Comparison of ENCODE assay signal across 21 mouse cellular contexts in genomic region chr7:15881388-15881787, GRCm38 (mm10). TPM values are rescaled to one million over a fixed set of nuclear protein-coding genes. Genes with fewer than 3 reads are reported as not detected.
DNase-seq lines count a peak whose midpoint lies in the region; ATAC-seq lines count a peak whose summit lies in the region.
"Had no signal": no experiment of that assay in that cellular context is flagged by ENCODE, and none has a peak within 500 bp of the region (broad histone marks: within the 10 kb centered on the region; RNA-seq: fewer than 3 reads in every experiment).

No protein-coding gene starts in this region.

- peak; percentile 8 for DNase-seq in embryo, embryonic 11 days
- peak; percentile 76 for DNase-seq in retina, embryonic 14.5 days (ENCODE audit: low spot score)
- no peak for DNase-seq in thymus, adult 18-20 months
- no peak for DNase-seq in T-cell, adult 2 months (ENCODE audit: low spot score)
- DNase-seq: adrenal gland, postnatal 10 days; cerebellum, adult 9-11 months; gastrocnemius, postnatal 36 days; heart, postnatal 36 days; kidney, postnatal 36 days; thymus, adult 2 months had no signal

- no peaks in the 10 kb centered on the region for H3K4me1 ChIP-seq in hindbrain, embryonic 12.5 days
- H3K4me1 ChIP-seq in hindbrain, embryonic 13.5 days (replicated peaks), result 0 out of 2 replicates have a peak, but pooled peaks cover 3% of the 10 kb centered on the region
- H3K4me1 ChIP-seq in hindbrain, embryonic 15.5 days (replicated peaks), result no peaks in the 10 kb centered on the region
- H3K4me1 ChIP-seq: embryonic facial prominence, embryonic 15.5 days; heart, embryonic 12.5 days; limb, embryonic 10.5 days; liver, embryonic 12.5 days; lung, embryonic 15.5 days had no signal

- peak; percentile 71; the same call in 1 of the 2 replicates for ATAC-seq in hindbrain, embryonic 12.5 days (ENCODE audit: low FRiP score)
- no peak for ATAC-seq in hindbrain, embryonic 13.5 days (ENCODE audit: low FRiP score)
- ATAC-seq in hindbrain, embryonic 15.5 days (ENCODE audit: low FRiP score, low read depth), result 0 out of 2 replicates have a peak, but pooled peaks have one; percentile 23
- ATAC-seq: intestine, postnatal 0 days; liver, embryonic 12.5 days had no signal

- no peak overlapping the region for H3K4me3 ChIP-seq in hindbrain, embryonic 12.5 days
- no peak overlapping the region for H3K4me3 ChIP-seq in hindbrain, embryonic 13.5 days
- H3K4me3 ChIP-seq in hindbrain, embryonic 15.5 days, result no peak overlapping the region
- H3K4me3 ChIP-seq: embryonic facial prominence, embryonic 15.5 days; heart, embryonic 12.5 days; limb, embryonic 10.5 days; liver, embryonic 12.5 days; lung, embryonic 15.5 days; myocyte had no signal

- H3K4me2 ChIP-seq in hindbrain, embryonic 12.5 days (replicated peaks), result no peak overlapping the region
- no peak overlapping the region for H3K4me2 ChIP-seq in hindbrain, embryonic 13.5 days
- no peak overlapping the region for H3K4me2 ChIP-seq in hindbrain, embryonic 15.5 days
- H3K4me2 ChIP-seq: embryonic facial prominence, embryonic 15.5 days; heart, embryonic 12.5 days; liver, embryonic 12.5 days; lung, embryonic 15.5 days had no signal

- H3K9me3 ChIP-seq in hindbrain, embryonic 12.5 days (replicated peaks), result no peaks in the 10 kb centered on the region; the same call in 1 of the 2 replicates
- H3K9me3 ChIP-seq in hindbrain, embryonic 13.5 days, result no peaks in the 10 kb centered on the region
- H3K9me3 ChIP-seq in hindbrain, embryonic 15.5 days, result no peaks in the 10 kb centered on the region
- H3K9me3 ChIP-seq: embryonic facial prominence, embryonic 15.5 days; G1E; heart, embryonic 12.5 days; limb, embryonic 10.5 days; liver, embryonic 12.5 days; lung, embryonic 15.5 days had no signal

- H3K27ac ChIP-seq in hindbrain, embryonic 12.5 days, result no peak overlapping the region
- no peak overlapping the region for H3K27ac ChIP-seq in hindbrain, embryonic 13.5 days
- H3K27ac ChIP-seq in hindbrain, embryonic 15.5 days (replicated peaks), result no peak overlapping the region
- H3K27ac ChIP-seq: embryonic facial prominence, embryonic 15.5 days; limb, embryonic 10.5 days; liver, embryonic 12.5 days; lung, embryonic 15.5 days had no signal

- 14% methylated on average over 7 of the region's 7 CpGs for WGBS in hindbrain, embryonic 12.5 days
- WGBS in hindbrain, embryonic 13.5 days, result 13% methylated on average over 7 of the region's 7 CpGs
- WGBS in hindbrain, embryonic 15.5 days, result 7% methylated on average over 7 of the region's 7 CpGs

- no peak overlapping the region for H3K9ac ChIP-seq in hindbrain, embryonic 12.5 days
- H3K9ac ChIP-seq in hindbrain, embryonic 13.5 days, result no peak overlapping the region
- H3K9ac ChIP-seq in hindbrain, embryonic 15.5 days, result no peak overlapping the region
- H3K9ac ChIP-seq: embryonic facial prominence, embryonic 15.5 days; heart, embryonic 12.5 days; liver, embryonic 12.5 days; lung, embryonic 15.5 days had no signal

- no peaks in the 10 kb centered on the region for H3K27me3 ChIP-seq in hindbrain, embryonic 12.5 days
- no peaks in the 10 kb centered on the region for H3K27me3 ChIP-seq in hindbrain, embryonic 13.5 days
- H3K27me3 ChIP-seq in hindbrain, embryonic 15.5 days, result no peaks in the 10 kb centered on the region
- H3K27me3 ChIP-seq: embryonic facial prominence, embryonic 15.5 days; heart, embryonic 12.5 days; liver, embryonic 12.5 days; lung, embryonic 15.5 days had no signal

- H3K36me3 ChIP-seq in hindbrain, embryonic 12.5 days, result no peaks in the 10 kb centered on the region
- H3K36me3 ChIP-seq in hindbrain, embryonic 13.5 days, result no peaks in the 10 kb centered on the region
- no peaks in the 10 kb centered on the region for H3K36me3 ChIP-seq in hindbrain, embryonic 15.5 days
- H3K36me3 ChIP-seq: embryonic facial prominence, embryonic 15.5 days; G1E; heart, embryonic 12.5 days; limb, embryonic 10.5 days; liver, embryonic 12.5 days; lung, embryonic 15.5 days had no signal

RNA-seq across cellular contexts. Expression of gene Crxos, which starts 1.0 kb away (rescaled TPM):
- polyA plus RNA-seq in hindbrain, embryonic 12.5 days (2016; fragmentation: Nextera tagmentation; extraction: Ambion mirVana), result not detected in 2 replicates
- not detected in 2 replicates for polyA plus RNA-seq in hindbrain, embryonic 13.5 days (2015; fragmentation: Nextera tagmentation; extraction: Ambion mirVana)
- not detected in 2 replicates for polyA plus RNA-seq in hindbrain, embryonic 15.5 days (2015; fragmentation: Nextera tagmentation; extraction: Ambion mirVana)
- polyA plus RNA-seq: embryonic facial prominence, embryonic 15.5 days; G1E; heart, embryonic 12.5 days; intestine, postnatal 0 days; limb, embryonic 10.5 days; liver, embryonic 12.5 days; lung, embryonic 15.5 days; myocyte had no signal

RNA-seq across cellular contexts. Expression of gene Crx, which starts 1.6 kb away (rescaled TPM):
- not detected in 2 replicates for polyA plus RNA-seq in hindbrain, embryonic 12.5 days (2016; fragmentation: Nextera tagmentation; extraction: Ambion mirVana)
- polyA plus RNA-seq in hindbrain, embryonic 13.5 days (2015; fragmentation: Nextera tagmentation; extraction: Ambion mirVana), result not detected in 2 replicates
- 0.16 TPM in 1 of 2 replicates, not detected in the other for polyA plus RNA-seq in hindbrain, embryonic 15.5 days (2015; fragmentation: Nextera tagmentation; extraction: Ambion mirVana)
- polyA plus RNA-seq: G1E; heart, embryonic 12.5 days; intestine, postnatal 0 days; limb, embryonic 10.5 days; liver, embryonic 12.5 days; lung, embryonic 15.5 days; myocyte had no signal

RNA-seq across cellular contexts. Expression of gene Selenow, which starts 40.8 kb away (rescaled TPM):
- polyA plus RNA-seq in hindbrain, embryonic 12.5 days (2016; fragmentation: Nextera tagmentation; extraction: Ambion mirVana), result 1,041 and 1,118 TPM in 2 replicates
- polyA plus RNA-seq in hindbrain, embryonic 13.5 days (2015; fragmentation: Nextera tagmentation; extraction: Ambion mirVana), result 1,371 and 1,383 TPM in 2 replicates
- polyA plus RNA-seq in hindbrain, embryonic 15.5 days (2015; fragmentation: Nextera tagmentation; extraction: Ambion mirVana), result 1,476 and 1,563 TPM in 2 replicates

RNA-seq across cellular contexts. Expression of gene Obox6, which starts 41.9 kb away (rescaled TPM):
- polyA plus RNA-seq in hindbrain, embryonic 12.5 days (2016; fragmentation: Nextera tagmentation; extraction: Ambion mirVana), result not detected in 2 replicates
- polyA plus RNA-seq in hindbrain, embryonic 13.5 days (2015; fragmentation: Nextera tagmentation; extraction: Ambion mirVana), result not detected in 2 replicates
- not detected in 2 replicates for polyA plus RNA-seq in hindbrain, embryonic 15.5 days (2015; fragmentation: Nextera tagmentation; extraction: Ambion mirVana)
- polyA plus RNA-seq: embryonic facial prominence, embryonic 15.5 days; G1E; heart, embryonic 12.5 days; intestine, postnatal 0 days; limb, embryonic 10.5 days; liver, embryonic 12.5 days; lung, embryonic 15.5 days; myocyte; thymus, adult 2 months had no signal

Comparison
In these comparisons a context has a peak if more than half of its experiments do, and no peak if none do; other contexts are left out.
1. DNase-seq: peak in embryo, embryonic 11 days (single experiment) and retina, embryonic 14.5 days (single experiment); none in thymus, adult 18-20 months (0 of 2) and T-cell, adult 2 months (single experiment).